Mouse (Mus musculus) yolk sac, embryonic 10.5 days (tissue): ENCODE measurements around the gene Adra2c.

Source experiments
- DNase-seq: peaks from one replicate; pipeline ENCODE4 v3.0.0-alpha.2; 2017; ENCODE audit warnings: low spot score

The Adra2c gene

GRCm38 (mm10) chr5:35278019-35278418 is at the start of gene Adra2c:
Gene Adra2c (plus strand): TSS chr5:35278319.
- DNase-seq = no peak

GRCm38 (mm10) chr5:35233142-35233541 is 45.0 kb upstream of the Adra2c start:
- DNase-seq = peak; percentile 10

GRCm38 (mm10) chr5:35237757-35238156 is 40.4 kb upstream of the Adra2c start:
- DNase-seq = no peak

GRCm38 (mm10) chr5:35238627-35239026 is 39.5 kb upstream of the Adra2c start:
- DNase-seq = no peak

GRCm38 (mm10) chr5:35241556-35241955 is 36.6 kb upstream of the Adra2c start:
- DNase-seq = no peak

- no peak for DNase-seq
These were observed 33.9 kb upstream of the Adra2c start for GRCm38 (mm10) chr5:35244204-35244603.

GRCm38 (mm10) chr5:35245555-35246273 is 32.4 kb upstream of the Adra2c start:
- no peak for DNase-seq

- no peak for DNase-seq
These were observed 23.0 kb upstream of the Adra2c start for GRCm38 (mm10) chr5:35254964-35255716.

- DNase-seq = no peak
These were observed 14.4 kb upstream of the Adra2c start for GRCm38 (mm10) chr5:35263716-35264115.

GRCm38 (mm10) chr5:35267486-35267885 is 10.6 kb upstream of the Adra2c start:
- DNase-seq = no peak

GRCm38 (mm10) chr5:35275356-35275755 is 2.8 kb upstream of the Adra2c start:
- no peak for DNase-seq

- DNase-seq = peak; percentile 6
These were observed 899 bp downstream of the Adra2c start for GRCm38 (mm10) chr5:35278741-35279695.

- no peak for DNase-seq
These were observed 1.5 kb downstream of the Adra2c start for GRCm38 (mm10) chr5:35279696-35280001.

- DNase-seq = peak; percentile 6
These were observed 2.1 kb downstream of the Adra2c start for GRCm38 (mm10) chr5:35280002-35280782.

GRCm38 (mm10) chr5:35280783-35281165 is 2.7 kb downstream of the Adra2c start:
- DNase-seq = no peak

GRCm38 (mm10) chr5:35285281-35285680 is 7.2 kb downstream of the Adra2c start:
- DNase-seq = no peak

GRCm38 (mm10) chr5:35286190-35286589 is 8.1 kb downstream of the Adra2c start:
- DNase-seq = no peak

- DNase-seq = peak; percentile 24
These were observed 21.5 kb downstream of the Adra2c start for GRCm38 (mm10) chr5:35299621-35300020.

- no peak for DNase-seq
These were observed 26.1 kb downstream of the Adra2c start for GRCm38 (mm10) chr5:35304191-35304590.

GRCm38 (mm10) chr5:35305332-35305731 is 27.2 kb downstream of the Adra2c start:
- no peak for DNase-seq

GRCm38 (mm10) chr5:35306692-35307091 is 28.6 kb downstream of the Adra2c start:
- DNase-seq = no peak

- DNase-seq = no peak
These were observed 31.7 kb downstream of the Adra2c start for GRCm38 (mm10) chr5:35309853-35310252.
